Mouse (Mus musculus) forebrain, embryonic 15.5 days (tissue): ENCODE measurements at regions not wholly inside any gene's neighbourhood (a gene's known extent, or its start where the extent isn't known, plus 50 kb on each side); places are given as distances from the start of the nearest gene placed in this dataset.
A peak's percentile ranks its signal among the peaks of the same experiment; 100 is the strongest.

Experiments
- ATAC-seq: fragments of 200-750 bp; cut with Nextera tagmentation; replicated peaks from 2 replicates; pipeline ENCODE4 v1.8.0; 2017; ENCODE audit warnings: mild to moderate bottlenecking, moderate TSS enrichment, moderate library complexity
- H3K27ac ChIP-seq: fragments of 300-500 bp; sonication (generic); replicated peaks from 2 replicates; pipeline ENCODE4 v1.5.1; 2015; ENCODE audit warnings: mild to moderate bottlenecking, inconsistent platforms
- H3K27me3 ChIP-seq: fragments of 300-500 bp; sonication (generic); 2 replicates; pipeline ENCODE4 v1.6.1; 2015; ENCODE audit warnings: inconsistent platforms
- H3K36me3 ChIP-seq: fragments of 300-500 bp; sonication (generic); 2 replicates; pipeline ENCODE4 v1.6.1; 2015; ENCODE audit warnings: mild to moderate bottlenecking, inconsistent platforms
- H3K4me1 ChIP-seq: fragments of 300-500 bp; sonication (generic); 2 replicates; pipeline ENCODE4 v1.6.1; 2015; ENCODE audit warnings: inconsistent platforms
- H3K4me2 ChIP-seq: fragments of 300-500 bp; sonication (generic); replicated peaks from 2 replicates; pipeline ENCODE4 v1.6.1; 2015; ENCODE audit warnings: mild to moderate bottlenecking, inconsistent platforms
- H3K4me3 ChIP-seq: fragments of 300-500 bp; sonication (generic); 2 replicates; pipeline ENCODE4 v1.5.1; 2015; ENCODE audit warnings: mild to moderate bottlenecking, inconsistent platforms
- H3K9ac ChIP-seq: fragments of 300-500 bp; sonication (generic); replicated peaks from 2 replicates; pipeline ENCODE4 v1.6.1; 2015; ENCODE audit warnings: mild to moderate bottlenecking, inconsistent platforms
- H3K9me3 ChIP-seq: fragments of 300-500 bp; sonication (generic); 2 replicates; pipeline ENCODE4 v1.6.1; 2016; ENCODE audit warnings: inconsistent platforms
- WGBS: fragments of 180-500 bp; shearing (Covaris S2); methylation state at CpG from one replicate; pipeline ENCODE4 v1.1.7; 2015; ENCODE audit warnings: mixed read lengths; 5-methylcytosine and 5-hydroxymethylcytosine counted together

GRCm38 (mm10) chr11:38618707-38619106, 1382.9 kb upstream of the Tenm2 start:
- no peaks in the 10 kb centered on the region for H3K36me3 ChIP-seq
- no peak overlapping the region for H3K4me2 ChIP-seq
- H3K9me3 ChIP-seq: no peaks in the 10 kb centered on the region
- no peak overlapping the region for H3K27ac ChIP-seq
- no peaks in the 10 kb centered on the region for H3K4me1 ChIP-seq
- whole genome bisulfite sequencing: 85% methylated on average over 6 of the region's 6 CpGs
- H3K27me3 ChIP-seq: no peaks in the 10 kb centered on the region
- ATAC-seq: no peak
- no peak overlapping the region for H3K9ac ChIP-seq
- H3K4me3 ChIP-seq: no peak overlapping the region

- ATAC-seq: peak; percentile 84
- Histone ChIP-seq H3K9me3 (no peaks in the 10 kb centered on the region), H3K4me2 (no peak overlapping the region), H3K9ac (no peak overlapping the region), H3K27me3 (no peaks in the 10 kb centered on the region), H3K4me1 (no peaks in the 10 kb centered on the region), H3K27ac (no peak overlapping the region), H3K36me3 (no peaks in the 10 kb centered on the region), H3K4me3 (no peak overlapping the region)
- WGBS: 40% methylated on average over 4 of the region's 4 CpGs
Observed at GRCm38 (mm10) chr11:38600971-38601370, 1365.2 kb upstream of the Tenm2 start.

GRCm38 (mm10) chr11:38568515-38568914, 1332.8 kb upstream of the Tenm2 start:
- 51% methylated on average over 1 of the region's 1 CpGs for WGBS
- no peak overlapping the region for H3K9ac ChIP-seq
- H3K27me3 ChIP-seq: no peaks in the 10 kb centered on the region
- ATAC-seq: no peak
- H3K9me3 ChIP-seq: no peaks in the 10 kb centered on the region
- H3K36me3 ChIP-seq: no peaks in the 10 kb centered on the region
- H3K4me3 ChIP-seq: no peak overlapping the region
- H3K27ac ChIP-seq: no peak overlapping the region
- H3K4me1 ChIP-seq: no peaks in the 10 kb centered on the region
- no peak overlapping the region for H3K4me2 ChIP-seq

- 0 out of 2 replicates have a peak, but pooled peaks have one; percentile 51 for ATAC-seq
- H3K4me3 ChIP-seq: no peak overlapping the region
- H3K36me3 ChIP-seq: no peaks in the 10 kb centered on the region
- no peaks in the 10 kb centered on the region for H3K27me3 ChIP-seq
- H3K27ac ChIP-seq: no peak overlapping the region
- no peak overlapping the region for H3K9ac ChIP-seq
- WGBS: 8% methylated on average over 8 of the region's 8 CpGs
- H3K9me3 ChIP-seq: no peaks in the 10 kb centered on the region
- H3K4me1 ChIP-seq: no peaks in the 10 kb centered on the region
- H3K4me2 ChIP-seq: no peak overlapping the region
Observed at GRCm38 (mm10) chr11:38543893-38544292, 1308.1 kb upstream of the Tenm2 start.

- Histone ChIP-seq H3K27me3 (no peaks in the 10 kb centered on the region), H3K4me3 (no peak overlapping the region), H3K4me2 (no peak overlapping the region), H3K9ac (no peak overlapping the region), H3K27ac (no peak overlapping the region), H3K4me1 (no peaks in the 10 kb centered on the region), H3K9me3 (no peaks in the 10 kb centered on the region), H3K36me3 (no peaks in the 10 kb centered on the region)
- no peak for ATAC-seq
- 78% methylated on average over 2 of the region's 2 CpGs for WGBS
Observed at GRCm38 (mm10) chr11:38540097-38540496, 1304.3 kb upstream of the Tenm2 start.

- no peak overlapping the region for H3K9ac ChIP-seq
- no peaks in the 10 kb centered on the region for H3K36me3 ChIP-seq
- H3K27ac ChIP-seq: no peak overlapping the region
- ATAC-seq: no peak
- WGBS: 82% methylated on average over 2 of the region's 2 CpGs
- no peak overlapping the region for H3K4me2 ChIP-seq
- no peaks in the 10 kb centered on the region for H3K27me3 ChIP-seq
- no peaks in the 10 kb centered on the region for H3K9me3 ChIP-seq
- no peak overlapping the region for H3K4me3 ChIP-seq
- H3K4me1 ChIP-seq: no peaks in the 10 kb centered on the region
Observed at GRCm38 (mm10) chr11:38532282-38532681, 1296.5 kb upstream of the Tenm2 start.

- H3K9ac ChIP-seq: no peak overlapping the region
- no peaks in the 10 kb centered on the region for H3K27me3 ChIP-seq
- no peak overlapping the region for H3K4me3 ChIP-seq
- no peak overlapping the region for H3K27ac ChIP-seq
- no peaks in the 10 kb centered on the region for H3K36me3 ChIP-seq
- no peak overlapping the region for H3K4me2 ChIP-seq
- H3K4me1 ChIP-seq: no peaks in the 10 kb centered on the region
- H3K9me3 ChIP-seq: no peaks in the 10 kb centered on the region
- no peak for ATAC-seq
- WGBS: 92% methylated on average over 4 of the region's 4 CpGs
Observed at GRCm38 (mm10) chr11:38509676-38510075, 1273.9 kb upstream of the Tenm2 start.

- 86% methylated on average over 2 of the region's 2 CpGs for WGBS
Observed at GRCm38 (mm10) chr11:38464239-38464596, 1228.5 kb upstream of the Tenm2 start.

GRCm38 (mm10) chr11:38463568-38464238, 1227.9 kb upstream of the Tenm2 start:
- Histone ChIP-seq H3K36me3 (no peaks in the 10 kb centered on the region), H3K4me1 (no peaks in the 10 kb centered on the region), H3K27me3 (no peaks in the 10 kb centered on the region), H3K9me3 (no peaks in the 10 kb centered on the region), H3K4me3 (no peak overlapping the region), H3K27ac (no peak overlapping the region), H3K9ac (no peak overlapping the region), H3K4me2 (no peak overlapping the region)
- no peak for ATAC-seq
- 71% methylated on average over 4 of the region's 4 CpGs for WGBS

More at GRCm38 (mm10) chr11:38464239-38464596, 1228.5 kb upstream of the Tenm2 start:
- Histone ChIP-seq H3K9me3 (no peaks in the 10 kb centered on the region), H3K36me3 (no peaks in the 10 kb centered on the region), H3K27ac (no peak overlapping the region), H3K4me2 (no peak overlapping the region), H3K4me1 (no peaks in the 10 kb centered on the region), H3K9ac (no peak overlapping the region), H3K4me3 (no peak overlapping the region), H3K27me3 (no peaks in the 10 kb centered on the region)
- ATAC-seq: no peak

- H3K27me3 ChIP-seq: no peaks in the 10 kb centered on the region
- no peak overlapping the region for H3K9ac ChIP-seq
- no peaks in the 10 kb centered on the region for H3K4me1 ChIP-seq
- H3K9me3 ChIP-seq: no peaks in the 10 kb centered on the region
- H3K4me3 ChIP-seq: no peak overlapping the region
- H3K4me2 ChIP-seq: no peak overlapping the region
- H3K27ac ChIP-seq: no peak overlapping the region
- no peaks in the 10 kb centered on the region for H3K36me3 ChIP-seq
- 90% methylated on average over 5 of the region's 5 CpGs for WGBS
- ATAC-seq: no peak
Observed at GRCm38 (mm10) chr11:38443291-38443690, 1207.5 kb upstream of the Tenm2 start.

GRCm38 (mm10) chr11:38410302-38410701, 1174.5 kb upstream of the Tenm2 start:
- ATAC-seq: peak; percentile 69
- Histone ChIP-seq H3K4me1 (no peaks in the 10 kb centered on the region), H3K9me3 (no peaks in the 10 kb centered on the region)

GRCm38 (mm10) chr11:38397771-38398170, 1162.0 kb upstream of the Tenm2 start:
- H3K4me2 ChIP-seq: no peak overlapping the region
- no peak overlapping the region for H3K27ac ChIP-seq
- no peaks in the 10 kb centered on the region for H3K27me3 ChIP-seq
- no peak overlapping the region for H3K9ac ChIP-seq
- no peak overlapping the region for H3K4me3 ChIP-seq
- H3K9me3 ChIP-seq: no peaks in the 10 kb centered on the region
- H3K4me1 ChIP-seq: no peaks in the 10 kb centered on the region
- H3K36me3 ChIP-seq: no peaks in the 10 kb centered on the region
- ATAC-seq: no peak

More at GRCm38 (mm10) chr11:38410302-38410701, 1174.5 kb upstream of the Tenm2 start:
- no peaks in the 10 kb centered on the region for H3K27me3 ChIP-seq
- H3K27ac ChIP-seq: no peak overlapping the region
- H3K36me3 ChIP-seq: no peaks in the 10 kb centered on the region
- no peak overlapping the region for H3K9ac ChIP-seq
- no peak overlapping the region for H3K4me2 ChIP-seq
- no peak overlapping the region for H3K4me3 ChIP-seq
- WGBS: 15% methylated on average over 1 of the region's 1 CpGs

- H3K4me1 ChIP-seq: no peaks in the 10 kb centered on the region
- no peak overlapping the region for H3K4me3 ChIP-seq
- 83% methylated on average over 2 of the region's 2 CpGs for WGBS
- no peaks in the 10 kb centered on the region for H3K9me3 ChIP-seq
- no peak overlapping the region for H3K4me2 ChIP-seq
- no peak overlapping the region for H3K9ac ChIP-seq
- no peaks in the 10 kb centered on the region for H3K36me3 ChIP-seq
- ATAC-seq: no peak
- H3K27me3 ChIP-seq: no peaks in the 10 kb centered on the region
- H3K27ac ChIP-seq: no peak overlapping the region
Observed at GRCm38 (mm10) chr11:38386958-38387357, 1151.2 kb upstream of the Tenm2 start.
